Mouse (Mus musculus): ENCODE results near the gene Nek9. TPM values are rescaled to one million over a fixed set of nuclear protein-coding genes. Genes with fewer than 3 reads are reported as not detected.

The Nek9 gene
- total RNA-seq, 4 experiments from 2014 or later: 96.5 to 138 (median 126) TPM

GRCm38 (mm10) chr12:85263190-85263589 lies 76.0 kb downstream of the Nek9 start:
- DNase-seq: no peak

DNA sequence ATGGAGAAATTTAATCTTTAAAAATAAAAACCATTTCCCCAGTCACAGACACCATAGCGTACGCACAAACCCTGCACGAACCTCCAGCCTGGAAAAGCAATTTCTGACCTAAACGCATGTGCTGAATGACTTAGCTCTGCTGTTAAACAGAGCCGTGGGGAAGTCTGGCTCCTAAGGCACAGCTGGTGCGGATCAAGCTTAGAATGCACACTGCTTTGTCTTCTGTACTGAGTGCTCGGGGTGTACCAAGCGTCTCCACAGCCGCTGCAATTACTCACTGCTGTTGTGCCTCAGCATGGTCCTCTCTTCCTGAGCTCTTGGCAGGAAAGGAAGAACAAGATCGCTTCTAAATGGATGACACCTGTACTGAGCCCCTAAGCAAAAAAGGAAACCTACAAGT lies 76.7 kb downstream of the Nek9 start:
- DNase-seq: no peak

GRCm38 (mm10) chr12:85257008-85257639 lies 82.0 kb downstream of the Nek9 start:
- DNase-seq: no peak

- DNase-seq: no peak
These were observed 82.9 kb downstream of the Nek9 start for GRCm38 (mm10) chr12:85256074-85256751.

GRCm38 (mm10) chr12:85252083-85252482 lies 87.1 kb downstream of the Nek9 start:
- DNase-seq: no peak

Other genes with a start within 250 kb of the Nek9 start
- 1 to 10 TPM; 3.0 to 7.9 (median 6.0) TPM for gene Prox2, start 228.6 kb downstream of the Nek9 start, total RNA-seq (2022)
- gene Dlst, start 228.5 kb downstream of the Nek9 start, total RNA-seq (2022): 100 to 1,000 TPM; 226 to 318 (median 254) TPM
- 1 to 10 TPM; 1.0 to 2.3 (median 1.8) TPM for gene Rps6kl1, start 188.1 kb downstream of the Nek9 start, total RNA-seq (2022)
- gene Pgf, start 161.6 kb downstream of the Nek9 start, total RNA-seq (2022): 1 to 10 TPM; 2.4 to 5.9 (median 4.5) TPM
- gene Eif2b2, start 119.9 kb downstream of the Nek9 start, total RNA-seq (2022): 100 to 1,000 TPM in 3 of 4 experiments, 10 to 100 TPM in 1; 91.5 to 111 (median 106) TPM
- gene Mlh3, start 68.8 kb downstream of the Nek9 start, total RNA-seq (2022): 10 to 100 TPM; 12.1 to 23.4 (median 18.7) TPM
- 10 to 100 TPM; 29.3 to 36.6 (median 32.8) TPM for gene Acyp1, start 50.9 kb downstream of the Nek9 start, total RNA-seq (2022)
- gene Zc2hc1c, start 50.8 kb downstream of the Nek9 start, total RNA-seq (2022): 1 to 10 TPM; 2.5 to 4.3 (median 3.4) TPM
- 100 to 1,000 TPM; 326 to 334 (median 331) TPM for gene Tmed10, start 35.5 kb upstream of the Nek9 start, total RNA-seq (2022)
- 10 to 100 TPM; 13.3 to 32.9 (median 13.7) TPM for gene Fos, start 134.5 kb upstream of the Nek9 start, total RNA-seq (2022)

Data from adrenal gland, adult 8-10 months (tissue).